Mouse (Mus musculus) intestine, postnatal 0 days (tissue): Measurements from ENCODE around the gene Nmnat3. TPM values are rescaled to one million over a fixed set of nuclear protein-coding genes. Genes with fewer than 3 reads are reported as not detected.

Source experiments
- ATAC-seq: fragments of 200-750 bp; cut with Nextera tagmentation; 2 replicates; pipeline ENCODE4 v1.8.0; 2017; ENCODE audit warnings: mild to moderate bottlenecking, moderate TSS enrichment, moderate library complexity
- H3K27ac ChIP-seq: fragments of 300-500 bp; sonication (generic); 2 replicates; pipeline ENCODE4 v1.5.1; 2014; ENCODE audit warnings: mild to moderate bottlenecking, low read depth, low read length, moderate library complexity
- H3K27me3 ChIP-seq: fragments of 300-500 bp; sonication (generic); replicated peaks from 2 replicates; pipeline ENCODE4 v1.6.1; 2014; ENCODE audit warnings: low read length, mixed read lengths; ENCODE audit not compliant: control insufficient read depth, insufficient read depth
- H3K36me3 ChIP-seq: fragments of 300-500 bp; sonication (generic); 2 replicates; pipeline ENCODE4 v1.6.1; 2014; ENCODE audit warnings: mild to moderate bottlenecking, moderate library complexity; ENCODE audit not compliant: control insufficient read depth, insufficient read depth
- H3K4me1 ChIP-seq: fragments of 300-500 bp; sonication (generic); replicated peaks from 2 replicates; pipeline ENCODE4 v1.6.1; 2014; ENCODE audit warnings: antibody characterized with exemption, low read length, mixed read lengths; ENCODE audit not compliant: control insufficient read depth, insufficient read depth
- H3K4me2 ChIP-seq: fragments of 300-500 bp; sonication (generic); replicated peaks from 2 replicates; pipeline ENCODE4 v1.6.1; 2014; ENCODE audit warnings: low read depth, mild to moderate bottlenecking, moderate library complexity
- H3K4me3 ChIP-seq: fragments of 300-500 bp; sonication (generic); 2 replicates; pipeline ENCODE4 v1.5.1; 2014; ENCODE audit warnings: low read depth, low read length
- H3K9ac ChIP-seq: fragments of 300-500 bp; sonication (generic); 2 replicates; pipeline ENCODE4 v1.6.1; 2014; ENCODE audit warnings: mild to moderate bottlenecking, low read depth, low read length
- H3K9me3 ChIP-seq: fragments of 300-500 bp; sonication (generic); 2 replicates; pipeline ENCODE4 v1.6.1; 2016; ENCODE audit warnings: mixed run types; ENCODE audit not compliant: control insufficient read depth
- CTCF ChIP-seq: sonication (generic); IDR thresholded peaks from 2 replicates; pipeline ENCODE4 v1.5.1; 2016; ENCODE audit warnings: low read depth, mild to moderate bottlenecking, control low read depth, antibody characterized with exemption, moderate library complexity
- WGBS: fragments of 180-500 bp; shearing (Covaris S2); extraction: QIAGEN DNeasy Blood & Tissue Kit; methylation state at CpG from one replicate; pipeline ENCODE4 v1.1.7; 2014; 5-methylcytosine and 5-hydroxymethylcytosine counted together
- polyA plus RNA-seq: library from polyadenylated mRNA; unstranded; fragments of >200 nt; fragmentation: Nextera tagmentation; extraction: Ambion mirVana; gene quantifications from 2 replicates; pipeline ENCODE4 v1.2.1, GENCODE M21; 2015

The Nmnat3 gene
- polyA plus RNA-seq, 1 experiment from 2014 or later: 17.3 TPM

GRCm38 (mm10) chr9:98300582-98300981 lies 13.3 kb downstream of the Nmnat3 start:
- no peak overlapping the region for H3K27ac ChIP-seq
- H3K4me1 ChIP-seq: no peaks in the 10 kb centered on the region
- no peak overlapping the region for H3K4me2 ChIP-seq
- H3K27me3 ChIP-seq: no peaks in the 10 kb centered on the region
- 83% methylated on average over 7 of the region's 7 CpGs for WGBS
- ATAC-seq: no peak
- no peak for TF ChIP-seq CTCF
- no peak overlapping the region for H3K9ac ChIP-seq
- no peaks in the 10 kb centered on the region for H3K9me3 ChIP-seq
- H3K36me3 ChIP-seq: 0 out of 2 replicates have a peak, but pooled peaks cover 5% of the 10 kb centered on the region
- H3K4me3 ChIP-seq: no peak overlapping the region

GRCm38 (mm10) chr9:98307011-98307410 lies 19.8 kb downstream of the Nmnat3 start:
- ATAC-seq: peak; percentile 84
- no peaks in the 10 kb centered on the region for H3K27me3 ChIP-seq
- 0 out of 2 replicates have a peak overlapping the region, but pooled peaks have one; percentile 17 for H3K27ac ChIP-seq
- 0 out of 2 replicates have a peak, but pooled peaks cover 5% of the 10 kb centered on the region for H3K36me3 ChIP-seq
- 44% methylated on average over 6 of the region's 6 CpGs for WGBS
- H3K4me1 ChIP-seq: no peaks in the 10 kb centered on the region
- H3K9ac ChIP-seq: no peak overlapping the region
- peak overlapping the region; percentile 28; the same call in 1 of the 2 replicates for H3K4me2 ChIP-seq
- no peaks in the 10 kb centered on the region for H3K9me3 ChIP-seq
- no peak overlapping the region for H3K4me3 ChIP-seq
- no peak for TF ChIP-seq CTCF

- no peaks in the 10 kb centered on the region for H3K4me1 ChIP-seq
These were observed 24.2 kb downstream of the Nmnat3 start for GRCm38 (mm10) chr9:98311316-98311965.

GRCm38 (mm10) chr9:98312622-98313374 lies 25.6 kb downstream of the Nmnat3 start:
- Histone ChIP-seq H3K4me1 (no peaks in the 10 kb centered on the region), H3K36me3 (no peaks in the 10 kb centered on the region), H3K27me3 (no peaks in the 10 kb centered on the region), H3K27ac (no peak overlapping the region), H3K4me3 (no peak overlapping the region), H3K9me3 (no peaks in the 10 kb centered on the region), H3K9ac (no peak overlapping the region), H3K4me2 (no peak overlapping the region)
- peak; percentile 64 for ATAC-seq
- 63% methylated on average over 6 of the region's 6 CpGs for WGBS
- no peak for TF ChIP-seq CTCF

More at GRCm38 (mm10) chr9:98311316-98311965, 24.2 kb downstream of the Nmnat3 start:
- Histone ChIP-seq H3K27ac (no peak overlapping the region), H3K4me2 (no peak overlapping the region), H3K9me3 (no peaks in the 10 kb centered on the region), H3K4me3 (no peak overlapping the region), H3K36me3 (no peaks in the 10 kb centered on the region), H3K27me3 (no peaks in the 10 kb centered on the region), H3K9ac (no peak overlapping the region)
- 91% methylated on average over 12 of the region's 12 CpGs for WGBS
- no peak for TF ChIP-seq CTCF
- no peak for ATAC-seq

- 60% methylated on average over 6 of the region's 6 CpGs for WGBS
- no peaks in the 10 kb centered on the region for H3K27me3 ChIP-seq
- ATAC-seq: no peak; the same call in 1 of the 2 replicates
- no peaks in the 10 kb centered on the region for H3K4me1 ChIP-seq
- TF ChIP-seq CTCF: no peak
- no peaks in the 10 kb centered on the region for H3K9me3 ChIP-seq
- H3K4me2 ChIP-seq: no peak overlapping the region
- no peaks in the 10 kb centered on the region for H3K36me3 ChIP-seq
- H3K27ac ChIP-seq: no peak overlapping the region
- no peak overlapping the region for H3K9ac ChIP-seq
- H3K4me3 ChIP-seq: no peak overlapping the region
These were observed 26.4 kb downstream of the Nmnat3 start for GRCm38 (mm10) chr9:98313587-98313986.

GRCm38 (mm10) chr9:98314059-98314650 lies 26.9 kb downstream of the Nmnat3 start:
- no peak overlapping the region for H3K9ac ChIP-seq
- H3K36me3 ChIP-seq: no peaks in the 10 kb centered on the region
- H3K27me3 ChIP-seq: no peaks in the 10 kb centered on the region
- no peak overlapping the region for H3K4me3 ChIP-seq
- no peak overlapping the region for H3K4me2 ChIP-seq
- TF ChIP-seq CTCF: no peak
- H3K9me3 ChIP-seq: no peaks in the 10 kb centered on the region
- no peak overlapping the region for H3K27ac ChIP-seq
- ATAC-seq: no peak
- H3K4me1 ChIP-seq: 0 out of 2 replicates have a peak, but pooled peaks cover 4% of the 10 kb centered on the region
- 73% methylated on average over 7 of the region's 7 CpGs for WGBS
